Mouse (Mus musculus) embryonic facial prominence, embryonic 11.5 days (tissue): ENCODE data around the gene Gna14. TPM values are rescaled to one million over a fixed set of nuclear protein-coding genes. Genes with fewer than 3 reads are reported as not detected.

Experiments used
- ATAC-seq: fragments of 200-750 bp; cut with Nextera tagmentation; replicated peaks from 2 replicates; pipeline ENCODE4 v1.8.0; 2017; ENCODE audit warnings: low read depth; ENCODE audit not compliant: insufficient number of reproducible peaks, low FRiP score, low TSS enrichment
- DNase-seq: peaks from one replicate; pipeline ENCODE4 v3.0.0-alpha.2; 2015; ENCODE audit warnings: low spot score
- H3K27ac ChIP-seq: fragments of 300-500 bp; sonication (generic); replicated peaks from 2 replicates; pipeline ENCODE4 v1.5.1; 2014; ENCODE audit warnings: mild to moderate bottlenecking, low read depth, low read length, control low read depth
- H3K27me3 ChIP-seq: fragments of 300-500 bp; sonication (generic); 2 replicates; pipeline ENCODE4 v1.6.1; 2014; ENCODE audit warnings: mild to moderate bottlenecking, low read length, moderate library complexity, mixed read lengths; ENCODE audit not compliant: control insufficient read depth, insufficient read depth
- H3K36me3 ChIP-seq: fragments of 300-500 bp; sonication (generic); replicated peaks from 2 replicates; pipeline ENCODE4 v1.6.1; 2014; ENCODE audit warnings: low read depth, mild to moderate bottlenecking, low read length, moderate library complexity, mixed read lengths; ENCODE audit not compliant: control insufficient read depth, insufficient read depth
- H3K4me1 ChIP-seq: fragments of 300-500 bp; sonication (generic); 2 replicates; pipeline ENCODE4 v1.6.1; 2014; ENCODE audit warnings: low read length, mixed read lengths; ENCODE audit not compliant: control insufficient read depth, insufficient read depth
- H3K4me2 ChIP-seq: fragments of 300-500 bp; sonication (generic); 2 replicates; pipeline ENCODE4 v1.6.1; 2014; ENCODE audit warnings: low read depth, mild to moderate bottlenecking, control low read depth, low read length, moderate library complexity
- H3K4me3 ChIP-seq: fragments of 300-500 bp; sonication (generic); 2 replicates; pipeline ENCODE4 v1.5.1; 2014; ENCODE audit warnings: low read depth, low read length, control low read depth
- H3K9ac ChIP-seq: fragments of 300-500 bp; sonication (generic); replicated peaks from 2 replicates; pipeline ENCODE4 v1.6.1; 2014; ENCODE audit warnings: mild to moderate bottlenecking, control low read depth, low read length
- H3K9me3 ChIP-seq: fragments of 300-500 bp; sonication (generic); replicated peaks from 2 replicates; pipeline ENCODE4 v1.6.1; 2016; ENCODE audit warnings: mild to moderate bottlenecking, low read length, inconsistent platforms, mixed read lengths; ENCODE audit not compliant: control insufficient read depth
- WGBS: fragments of 180-500 bp; shearing (Covaris S2); extraction: QIAGEN DNeasy Blood & Tissue Kit; methylation state at CpG from one replicate; pipeline ENCODE4 v1.1.7; 2014; 5-methylcytosine and 5-hydroxymethylcytosine counted together
- polyA plus RNA-seq: library from polyadenylated mRNA; unstranded; fragments of >200 nt; fragmentation: Nextera tagmentation; extraction: Ambion mirVana; gene quantifications from 2 replicates; pipeline ENCODE4 v1.2.1, GENCODE M21; 2014

Gene Gna14
- polyA plus RNA-seq, 1 experiment from 2014 or later = 0.90 TPM

DNA sequence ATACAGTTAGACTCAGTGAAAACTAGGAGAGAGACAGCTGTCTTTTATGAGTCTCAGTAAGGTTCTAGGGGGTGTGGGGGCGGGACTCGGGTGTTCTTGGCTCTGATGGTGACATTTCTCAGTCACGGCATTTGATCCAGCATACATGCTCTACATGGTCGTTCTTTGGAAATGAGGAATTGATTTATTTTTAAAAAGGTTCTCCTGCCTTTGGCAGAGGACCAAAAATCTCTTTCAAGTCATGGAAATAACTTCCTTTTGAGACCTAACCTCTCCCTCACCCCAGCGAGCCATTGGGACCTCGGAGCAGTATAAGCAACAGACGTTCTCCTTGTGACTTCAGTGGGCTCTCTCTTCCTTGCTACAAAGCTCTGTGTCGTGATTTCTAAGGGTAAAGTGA is 121.4 kb downstream of the Gna14 start:
- ATAC-seq (no peak), DNase-seq (no peak)
- no peak overlapping the region for H3K27ac ChIP-seq
- no peaks in the 10 kb centered on the region for H3K4me1 ChIP-seq
- no peak overlapping the region for H3K9ac ChIP-seq
- H3K27me3 ChIP-seq = no peaks in the 10 kb centered on the region
- H3K4me3 ChIP-seq = no peak overlapping the region
- H3K36me3 ChIP-seq = no peaks in the 10 kb centered on the region
- WGBS = 65% methylated on average over 8 of the region's 8 CpGs
- H3K9me3 ChIP-seq = no peaks in the 10 kb centered on the region
- no peak overlapping the region for H3K4me2 ChIP-seq

DNA sequence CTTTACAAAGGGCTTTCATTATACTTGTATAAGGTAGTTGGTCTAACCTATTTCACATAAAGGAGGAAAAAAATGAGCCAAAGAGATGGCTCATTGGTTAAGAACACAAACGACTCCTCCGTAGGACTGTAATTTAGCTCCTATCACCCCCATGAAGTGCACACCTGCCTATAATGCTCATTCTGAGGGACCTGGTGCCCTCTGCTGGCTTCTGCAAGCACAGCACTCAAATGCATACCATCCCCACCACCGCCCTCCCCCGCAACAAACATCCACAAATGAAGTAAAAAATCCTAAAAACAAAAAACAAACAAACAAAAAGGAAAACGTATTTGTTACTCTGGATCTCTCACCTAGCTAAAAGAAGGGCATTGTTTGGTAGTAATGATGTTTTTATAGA is 122.4 kb downstream of the Gna14 start:
- no peak overlapping the region for H3K9ac ChIP-seq
- H3K9me3 ChIP-seq = no peaks in the 10 kb centered on the region
- H3K27me3 ChIP-seq = no peaks in the 10 kb centered on the region
- H3K4me1 ChIP-seq = no peaks in the 10 kb centered on the region
- no peak overlapping the region for H3K4me3 ChIP-seq
- H3K4me2 ChIP-seq = no peak overlapping the region
- no peaks in the 10 kb centered on the region for H3K36me3 ChIP-seq
- H3K27ac ChIP-seq = no peak overlapping the region
- no peak for DNase-seq
- WGBS = 71% methylated on average over 5 of the region's 5 CpGs
- ATAC-seq = no peak

DNA sequence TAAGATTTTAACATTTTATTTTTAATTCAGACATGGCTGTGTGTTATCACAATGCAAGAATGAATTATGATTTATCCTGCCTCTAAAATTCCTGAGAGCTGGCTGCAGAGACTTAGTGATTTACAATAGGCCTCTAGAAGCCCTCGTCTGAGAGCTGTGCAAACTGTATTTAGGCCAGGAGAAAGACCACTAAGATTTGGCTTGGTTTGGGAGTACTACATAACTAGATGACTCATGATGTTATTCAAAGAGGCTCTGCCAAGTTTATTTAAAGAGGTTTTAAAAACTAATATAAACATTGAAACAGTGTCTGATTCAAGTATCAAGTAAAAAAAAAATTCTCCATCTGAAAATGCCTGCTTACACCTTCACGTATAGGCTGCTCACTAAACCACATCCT is 123.0 kb downstream of the Gna14 start:
- Histone ChIP-seq H3K9ac (no peak overlapping the region), H3K9me3 (no peaks in the 10 kb centered on the region), H3K27me3 (no peaks in the 10 kb centered on the region), H3K4me3 (no peak overlapping the region), H3K4me2 (no peak overlapping the region), H3K36me3 (no peaks in the 10 kb centered on the region), H3K27ac (no peak overlapping the region), H3K4me1 (no peaks in the 10 kb centered on the region)
- 79% methylated on average over 2 of the region's 2 CpGs for WGBS
- ATAC-seq = no peak
- no peak for DNase-seq

DNA sequence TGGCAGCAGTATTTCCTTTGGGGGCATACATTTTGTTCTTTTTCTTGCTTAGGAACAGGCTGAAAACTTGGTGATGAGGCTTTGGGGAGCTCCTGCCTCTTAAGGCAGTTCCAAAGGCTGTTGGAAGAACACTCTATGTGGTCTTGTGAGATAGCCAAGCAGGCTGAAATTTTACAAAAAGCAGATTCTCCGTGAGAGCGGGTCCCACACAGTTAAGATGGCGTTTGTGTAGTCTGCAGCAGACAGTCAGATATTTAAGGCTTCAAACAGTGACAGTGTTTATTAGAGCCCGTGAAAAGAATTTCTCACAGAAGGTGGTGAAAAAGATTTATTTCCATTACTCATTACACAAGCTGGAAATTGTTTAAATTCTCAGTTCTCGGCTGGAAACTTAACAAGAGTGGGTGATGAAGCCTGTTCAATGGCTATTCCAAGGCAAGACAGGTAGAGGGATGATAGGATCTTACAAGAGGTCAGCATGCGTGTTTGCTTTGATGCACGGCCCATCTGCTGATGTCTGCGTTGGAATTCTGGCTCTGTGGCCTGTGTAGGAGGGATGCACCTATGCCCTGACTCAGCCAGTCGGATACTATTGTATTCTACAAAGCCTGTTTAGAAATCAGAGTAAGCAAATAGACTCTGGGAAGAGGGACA is 123.8 kb downstream of the Gna14 start:
- no peak overlapping the region for H3K4me2 ChIP-seq
- H3K27me3 ChIP-seq = no peaks in the 10 kb centered on the region
- 81% methylated on average over 9 of the region's 9 CpGs for WGBS
- H3K9ac ChIP-seq = no peak overlapping the region
- no peaks in the 10 kb centered on the region for H3K36me3 ChIP-seq
- no peaks in the 10 kb centered on the region for H3K9me3 ChIP-seq
- H3K4me1 ChIP-seq = no peaks in the 10 kb centered on the region
- no peak for DNase-seq
- ATAC-seq = no peak
- no peak overlapping the region for H3K27ac ChIP-seq
- H3K4me3 ChIP-seq = no peak overlapping the region

DNA sequence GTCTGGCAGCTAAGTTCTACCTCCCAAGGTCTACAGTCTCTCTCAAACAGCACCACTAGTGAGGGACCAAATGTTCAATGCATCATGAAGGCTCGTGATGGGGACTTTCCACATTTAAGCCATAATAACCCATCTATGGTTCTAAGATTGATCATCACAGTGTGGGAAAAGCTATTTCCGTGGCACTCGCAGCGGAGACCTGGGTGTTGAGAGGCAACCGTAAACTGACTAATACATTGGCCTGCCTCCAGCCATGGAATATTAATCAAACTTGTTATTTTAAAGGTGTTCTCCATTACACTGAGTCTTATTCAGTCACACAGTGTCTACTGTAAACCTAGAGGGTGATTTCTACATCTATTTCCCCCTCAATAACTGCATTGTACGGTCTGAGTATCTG is 127.1 kb downstream of the Gna14 start:
- Histone ChIP-seq H3K27me3 (no peaks in the 10 kb centered on the region), H3K4me3 (no peak overlapping the region), H3K9me3 (no peaks in the 10 kb centered on the region), H3K27ac (no peak overlapping the region), H3K9ac (no peak overlapping the region), H3K36me3 (no peaks in the 10 kb centered on the region), H3K4me2 (no peak overlapping the region), H3K4me1 (no peaks in the 10 kb centered on the region)
- ATAC-seq (no peak), DNase-seq (no peak)
- WGBS = 88% methylated on average over 6 of the region's 6 CpGs

DNA sequence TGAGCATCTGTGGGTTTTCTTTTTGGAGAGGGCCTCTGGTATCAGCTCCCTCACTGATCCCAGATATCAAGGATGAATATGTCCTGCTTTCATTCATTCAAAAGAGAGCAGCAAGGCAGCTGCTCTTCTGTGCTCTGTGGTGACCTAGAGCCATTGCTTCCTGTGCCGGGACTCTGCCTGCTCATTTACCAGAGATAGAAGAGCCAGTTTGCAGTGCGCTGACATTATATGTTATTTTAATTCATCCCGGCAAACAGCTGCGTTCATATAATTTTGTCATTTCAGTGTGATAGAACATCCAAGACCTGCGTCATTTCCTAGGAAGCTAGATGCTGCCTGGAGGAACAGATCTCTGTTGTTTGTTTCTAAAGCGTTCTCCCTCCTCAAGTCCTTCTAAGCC is 141.2 kb downstream of the Gna14 start:
- Histone ChIP-seq H3K4me1 (no peaks in the 10 kb centered on the region), H3K9me3 (no peaks in the 10 kb centered on the region), H3K9ac (no peak overlapping the region), H3K4me3 (no peak overlapping the region), H3K36me3 (no peaks in the 10 kb centered on the region), H3K4me2 (no peak overlapping the region), H3K27me3 (no peaks in the 10 kb centered on the region), H3K27ac (no peak overlapping the region)
- DNase-seq (no peak), ATAC-seq (no peak)
- WGBS = 92% methylated on average over 6 of the region's 6 CpGs

DNA sequence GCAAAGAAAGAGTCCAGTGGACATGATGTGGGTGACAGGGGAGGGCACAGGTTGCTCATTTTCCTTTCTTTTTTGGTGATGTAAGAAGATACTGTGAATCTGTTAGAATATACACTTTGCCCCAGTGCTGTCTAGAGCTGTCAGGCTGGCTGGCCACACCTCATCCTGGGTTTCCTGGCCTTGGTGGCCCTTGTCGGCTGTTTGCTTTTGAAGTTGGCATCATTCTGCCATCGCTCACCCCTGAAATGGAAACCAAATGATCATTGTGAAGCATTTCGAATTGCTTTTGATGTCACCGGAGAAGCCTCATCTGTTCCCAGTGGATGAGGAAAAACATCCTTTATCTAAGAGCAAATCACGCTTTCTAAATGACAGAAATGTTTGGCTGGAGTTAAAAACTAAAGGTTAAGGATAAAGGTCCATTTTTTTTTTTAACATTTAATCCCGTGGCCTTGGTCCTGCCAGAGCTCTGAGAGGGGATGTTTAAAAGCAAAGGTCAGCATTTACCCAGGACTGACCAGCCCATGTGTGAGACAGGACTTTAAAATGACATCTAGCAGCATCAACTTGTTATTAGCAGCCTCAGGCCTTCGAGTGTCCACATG is 144.2 kb downstream of the Gna14 start:
- Histone ChIP-seq H3K4me3 (no peak overlapping the region), H3K9me3 (no peaks in the 10 kb centered on the region), H3K4me1 (no peaks in the 10 kb centered on the region), H3K36me3 (no peaks in the 10 kb centered on the region), H3K9ac (no peak overlapping the region), H3K27me3 (no peaks in the 10 kb centered on the region), H3K4me2 (no peak overlapping the region), H3K27ac (no peak overlapping the region)
- 70% methylated on average over 7 of the region's 7 CpGs for WGBS
- DNase-seq = no peak
- no peak for ATAC-seq

DNA sequence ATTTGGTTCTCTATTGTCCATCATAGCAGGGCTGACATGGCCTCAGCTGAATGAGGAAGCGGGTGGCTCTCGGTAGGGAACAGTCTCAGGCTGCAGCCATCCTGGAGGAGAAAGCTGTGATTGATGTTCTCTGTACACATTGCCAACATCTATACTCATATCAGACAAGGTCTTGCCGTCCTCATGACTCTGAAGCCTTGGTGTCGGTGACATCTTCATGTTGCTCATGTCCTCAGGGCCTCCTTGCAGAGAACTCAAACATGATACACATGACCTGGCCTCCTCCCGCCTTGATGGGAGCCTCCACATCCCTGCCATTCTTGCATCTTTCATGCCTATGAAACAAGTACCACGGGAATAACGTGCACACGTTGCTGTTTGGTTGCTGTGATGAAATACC is 144.9 kb downstream of the Gna14 start:
- ATAC-seq = no peak
- H3K4me3 ChIP-seq = no peak overlapping the region
- no peak overlapping the region for H3K27ac ChIP-seq
- no peaks in the 10 kb centered on the region for H3K9me3 ChIP-seq
- H3K4me2 ChIP-seq = no peak overlapping the region
- no peaks in the 10 kb centered on the region for H3K4me1 ChIP-seq
- no peak overlapping the region for H3K9ac ChIP-seq
- H3K27me3 ChIP-seq = no peaks in the 10 kb centered on the region
- DNase-seq = no peak
- 89% methylated on average over 8 of the region's 8 CpGs for WGBS
- H3K36me3 ChIP-seq = no peaks in the 10 kb centered on the region
